Mouse (Mus musculus): ENCODE measurements around the gene Mfsd4b4. TPM values are rescaled to one million over a fixed set of nuclear protein-coding genes. Genes with fewer than 3 reads are reported as not detected.
"Not testable (repeated sequence)": the region's sequence is repeated elsewhere in the genome, so short reads cannot be mapped to it uniquely, and the experiment has no call there.

Mfsd4b4 gene
- total RNA-seq (2021): 1 to 10 TPM; 4.4 to 4.8 TPM
- long read RNA-seq, experiment 1, partial matches to known transcripts: 3 of 5 reads
- long read RNA-seq, experiment 1, other reads (novel, unspliced or antisense): 0 of 5 reads
- long read RNA-seq, experiment 2, partial matches to known transcripts: 1 of 5 reads
- long read RNA-seq, experiment 2, other reads (novel, unspliced or antisense): 2 of 5 reads

- peak; percentile 69 to 84 for DNase-seq (ENCODE audit: low spot score in 2 of 2)
These were observed at the start of gene Mfsd4b4 for GRCm38 (mm10) chr10:39898874-39899371. Gene Mfsd4b4 (minus strand): TSS chr10:39899238.

- not testable (repeated sequence) for DNase-seq (ENCODE audit: low spot score in 2 of 2)
These were observed 48.2 kb upstream of the Mfsd4b4 start for GRCm38 (mm10) chr10:39947195-39947594.

- DNase-seq (ENCODE audit: low spot score in 2 of 2): no peak
These were observed 37.5 kb upstream of the Mfsd4b4 start for GRCm38 (mm10) chr10:39936553-39936952.

- peak in 1 of 2 experiments; percentile 23 for DNase-seq (ENCODE audit: low spot score in 2 of 2)
These were observed 27.6 kb upstream of the Mfsd4b4 start, which contains the start of gene Mfsd4b2 for GRCm38 (mm10) chr10:39926616-39927139. Gene Mfsd4b2 (minus strand): TSS chr10:39926923.

- DNase-seq (ENCODE audit: low spot score in 2 of 2): not testable (repeated sequence)
These were observed 25.5 kb upstream of the Mfsd4b4 start for GRCm38 (mm10) chr10:39924556-39924955.

- DNase-seq (ENCODE audit: low spot score in 2 of 2): no peak
These were observed 13.6 kb upstream of the Mfsd4b4 start for GRCm38 (mm10) chr10:39912616-39913015.

- no peak for DNase-seq (ENCODE audit: low spot score in 2 of 2)
These were observed 9.9 kb upstream of the Mfsd4b4 start for GRCm38 (mm10) chr10:39908768-39909441.

GRCm38 (mm10) chr10:39906799-39907658 is 8.0 kb upstream of the Mfsd4b4 start:
- DNase-seq (ENCODE audit: low spot score in 2 of 2): no peak

GRCm38 (mm10) chr10:39904191-39904590 is 5.2 kb upstream of the Mfsd4b4 start:
- DNase-seq (ENCODE audit: low spot score in 2 of 2): no peak

GRCm38 (mm10) chr10:39896503-39896902 is 2.5 kb downstream of the Mfsd4b4 start:
- no peak for DNase-seq (ENCODE audit: low spot score in 2 of 2)

GRCm38 (mm10) chr10:39893702-39894697 is 5.0 kb downstream of the Mfsd4b4 start:
- no peak for DNase-seq (ENCODE audit: low spot score in 2 of 2)

GRCm38 (mm10) chr10:39888621-39889020 is 10.4 kb downstream of the Mfsd4b4 start:
- DNase-seq (ENCODE audit: low spot score in 2 of 2): no peak

GRCm38 (mm10) chr10:39865509-39865908 is 33.5 kb downstream of the Mfsd4b4 start:
- no peak for DNase-seq (ENCODE audit: low spot score in 2 of 2)

- no peak for DNase-seq (ENCODE audit: low spot score in 2 of 2)
These were observed 56.4 kb downstream of the Mfsd4b4 start for GRCm38 (mm10) chr10:39842621-39843020.

Other genes with a start within 250 kb of the Mfsd4b4 start
- 10 to 100 TPM; 51.9 to 57.4 TPM for gene Rev3l, start 167.1 kb downstream of the Mfsd4b4 start, total RNA-seq (2021)
- gene Mfsd4b2, start 27.7 kb upstream of the Mfsd4b4 start, total RNA-seq (2021): under 1 TPM; 0.26 to 0.27 TPM
- gene Mfsd4b3, start 60.9 kb upstream of the Mfsd4b4 start, total RNA-seq (2021): 1 to 10 TPM; 2.5 to 2.6 TPM
- under 1 TPM; 0.26 to 0.81 TPM for gene Mfsd4b5, start 87.4 kb upstream of the Mfsd4b4 start, total RNA-seq (2021)
- gene Mfsd4b1, start 126.0 kb upstream of the Mfsd4b4 start, total RNA-seq (2021): 1 to 10 TPM in 1 of 2 experiments, under 1 TPM in 1; 0.49 to 1.5 TPM
- gene Slc16a10, start 243.0 kb upstream of the Mfsd4b4 start, total RNA-seq (2021): 10 to 100 TPM; 19.4 to 20.4 TPM